Comparison of ENCODE assay signal across 8 mouse cellular contexts in the genomic region with DNA sequence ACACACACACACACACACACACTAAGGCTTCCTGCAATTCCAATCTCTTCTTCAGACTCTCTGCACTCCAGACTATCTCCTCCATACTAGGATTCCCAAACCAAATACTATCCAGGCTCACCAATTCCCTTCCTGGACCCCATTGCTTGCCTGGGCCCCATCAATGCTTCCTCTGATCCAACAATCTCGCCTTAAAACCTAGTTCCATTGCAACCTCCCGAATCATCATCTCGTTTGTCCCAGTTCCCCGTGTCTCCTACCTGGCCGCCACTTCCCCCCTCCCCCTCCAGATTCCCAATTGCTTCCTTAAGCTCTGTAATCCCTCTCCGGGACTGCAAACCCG. TPM values are rescaled to one million over a fixed set of nuclear protein-coding genes. Genes with fewer than 3 reads are reported as not detected.
DNase-seq lines count a peak whose midpoint lies in the region; ATAC-seq and TF ChIP-seq lines count a peak whose summit lies in the region.

No protein-coding gene starts in this region.

- H3K9me3 ChIP-seq in embryonic facial prominence, embryonic 11.5 days (replicated peaks; ENCODE audit: control insufficient read depth, low read length): no peaks in the 10 kb centered on the region
- no peaks in the 10 kb centered on the region for H3K9me3 ChIP-seq in hindbrain, postnatal 0 days (ENCODE audit: low read length)
- H3K9me3 ChIP-seq in midbrain, postnatal 0 days (ENCODE audit: low read length): no peaks in the 10 kb centered on the region

- peaks cover 8% of the 10 kb centered on the region for H3K4me1 ChIP-seq in embryonic facial prominence, embryonic 11.5 days (ENCODE audit: control insufficient read depth, insufficient read depth, low read length)
- peaks cover 20% of the 10 kb centered on the region for H3K4me1 ChIP-seq in hindbrain, postnatal 0 days (ENCODE audit: insufficient read depth, low read length)
- H3K4me1 ChIP-seq in midbrain, postnatal 0 days (ENCODE audit: insufficient read depth, low read length): peaks cover 22% of the 10 kb centered on the region

- WGBS in embryonic facial prominence, embryonic 11.5 days: 0% methylated on average over 7 of the region's 7 CpGs
- WGBS in hindbrain, postnatal 0 days: under 1% methylated on average over 7 of the region's 7 CpGs
- under 1% methylated on average over 7 of the region's 7 CpGs for WGBS in midbrain, postnatal 0 days

- H3K27me3 ChIP-seq in embryonic facial prominence, embryonic 11.5 days (ENCODE audit: control insufficient read depth, insufficient read depth, low read length): no peaks in the 10 kb centered on the region
- H3K27me3 ChIP-seq in hindbrain, postnatal 0 days (ENCODE audit: insufficient read depth, low read length): no peaks in the 10 kb centered on the region
- H3K27me3 ChIP-seq in midbrain, postnatal 0 days (ENCODE audit: insufficient read depth, low read length): no peaks in the 10 kb centered on the region

- peak overlapping the region; percentile 90 for H3K27ac ChIP-seq in layer of hippocampus, adult 2 months
- H3K27ac ChIP-seq in embryonic facial prominence, embryonic 11.5 days (replicated peaks; ENCODE audit: low read depth, low read length): peak overlapping the region; percentile 62
- H3K27ac ChIP-seq in hindbrain, postnatal 0 days: peak overlapping the region; percentile 88
- peak overlapping the region; percentile 88 for H3K27ac ChIP-seq in midbrain, postnatal 0 days (ENCODE audit: low read depth, low read length)

- ATAC-seq in embryonic facial prominence, embryonic 11.5 days (replicated peaks; ENCODE audit: insufficient number of reproducible peaks, low FRiP score, low TSS enrichment, low read depth): no peak
- ATAC-seq in hindbrain, postnatal 0 days: peak; percentile 1; the same call in 1 of the 2 replicates
- ATAC-seq in midbrain, postnatal 0 days (ENCODE audit: low FRiP score): no peak
- no peak for ATAC-seq in megakaryocyte-erythroid progenitor cell, adult 5-6 weeks (replicated peaks; ENCODE audit: low FRiP score, low TSS enrichment, poor library complexity, severe bottlenecking)

- TF ChIP-seq CTCF in layer of hippocampus, adult 2 months (conservative IDR thresholded peaks at IDR 0.05): no peak
- TF ChIP-seq CTCF in hindbrain, postnatal 0 days (IDR thresholded peaks at IDR 0.05; ENCODE audit: low read depth): no peak
- no peak for TF ChIP-seq CTCF in midbrain, postnatal 0 days (IDR thresholded peaks at IDR 0.05)

- intact Hi-C loops in left cerebral cortex, postnatal 25 days (cut with DNase I): loop anchor here (2.0 kb wide), 1 partner anchor 59 kb away; no protein-coding TSS in a partner anchor

- H3K4me2 ChIP-seq in embryonic facial prominence, embryonic 11.5 days (ENCODE audit: low read depth, low read length): peak overlapping the region; percentile 75
- H3K4me2 ChIP-seq in hindbrain, postnatal 0 days (ENCODE audit: low read depth, low read length): peak overlapping the region; percentile 83
- peak overlapping the region; percentile 91 for H3K4me2 ChIP-seq in midbrain, postnatal 0 days (ENCODE audit: low read depth, low read length, poor library complexity, severe bottlenecking)

- peak overlapping the region; percentile 98 for H3K4me3 ChIP-seq in layer of hippocampus, adult 2 months
- peak overlapping the region; percentile 98 for H3K4me3 ChIP-seq in embryonic facial prominence, embryonic 11.5 days (ENCODE audit: low read depth, low read length)
- peak overlapping the region; percentile 97 for H3K4me3 ChIP-seq in hindbrain, postnatal 0 days (ENCODE audit: low read length)
- H3K4me3 ChIP-seq in midbrain, postnatal 0 days (ENCODE audit: low read depth, low read length): peak overlapping the region; percentile 99

- peak overlapping the region; percentile 95 for H3K9ac ChIP-seq in embryonic facial prominence, embryonic 11.5 days (replicated peaks; ENCODE audit: low read length)
- H3K9ac ChIP-seq in hindbrain, postnatal 0 days (replicated peaks; ENCODE audit: low read length): peak overlapping the region; percentile 92
- peak overlapping the region; percentile 98 for H3K9ac ChIP-seq in midbrain, postnatal 0 days (replicated peaks; ENCODE audit: low read length, poor library complexity, severe bottlenecking)

- no peak for DNase-seq in layer of hippocampus, adult 2 months (ENCODE audit: low spot score in 2 of 2)
- DNase-seq in layer of hippocampus, postnatal 10 days (ENCODE audit: low spot score in 2 of 2): no peak
- peak; percentile 36 for DNase-seq in embryonic facial prominence, embryonic 11.5 days (ENCODE audit: low spot score)
- peak; percentile 28 for DNase-seq in hindbrain, postnatal 0 days (ENCODE audit: low spot score)
- no peak for DNase-seq in midbrain, postnatal 0 days (ENCODE audit: low spot score)
- no peak for DNase-seq in thymus, postnatal 4 days
- no peak for DNase-seq in left cerebral cortex, postnatal 25 days (ENCODE audit: low spot score in 2 of 2)

- H3K36me3 ChIP-seq in embryonic facial prominence, embryonic 11.5 days (replicated peaks; ENCODE audit: control insufficient read depth, insufficient read depth, low read depth, low read length): no peaks in the 10 kb centered on the region
- no peaks in the 10 kb centered on the region for H3K36me3 ChIP-seq in hindbrain, postnatal 0 days (ENCODE audit: insufficient read depth, low read length)
- H3K36me3 ChIP-seq in midbrain, postnatal 0 days (ENCODE audit: insufficient read depth, low read length): no peaks in the 10 kb centered on the region

RNA-seq across cellular contexts. Expression of gene Actn4, which starts 0.6 kb away (rescaled TPM):
- 100 to 1,000 TPM; 131 to 134 TPM for total RNA-seq in layer of hippocampus, adult 2 months (2021)
- total RNA-seq in layer of hippocampus, postnatal 10 days (2021): 100 to 1,000 TPM; 128 to 129 TPM
- polyA plus RNA-seq in embryonic facial prominence, embryonic 11.5 days (2014; fragmentation: Nextera tagmentation; extraction: Ambion mirVana): 190 and 201 TPM in 2 replicates
- 81.3 and 85.7 TPM in 2 replicates for total RNA-seq in hindbrain, postnatal 0 days (2014; rRNA removed)
- 114 and 115 TPM in 2 replicates for polyA plus RNA-seq in hindbrain, postnatal 0 days (2015; fragmentation: Nextera tagmentation; extraction: Ambion mirVana)
- total RNA-seq in midbrain, postnatal 0 days (2014; rRNA removed): 74.7 and 86.9 TPM in 2 replicates
- 101 and 105 TPM in 2 replicates for polyA plus RNA-seq in midbrain, postnatal 0 days (2015; fragmentation: Nextera tagmentation; extraction: Ambion mirVana)
- 93.1 and 106 TPM in 2 replicates for total RNA-seq in megakaryocyte-erythroid progenitor cell, adult 5-6 weeks (2014; fragmentation: Nextera tagmentation)
- total RNA-seq in megakaryocyte-erythroid progenitor cell, adult 5-6 weeks (2017): 41.1 and 51.7 TPM in 2 replicates
- 100 to 1,000 TPM; 190 to 202 TPM for total RNA-seq in left cerebral cortex, postnatal 25 days (2021)

RNA-seq across cellular contexts. Expression of gene Eif3k, which starts 20.1 kb away (rescaled TPM):
- 100 to 1,000 TPM; 198 to 202 TPM for total RNA-seq in layer of hippocampus, adult 2 months (2021)
- 100 to 1,000 TPM; 177 to 178 TPM for total RNA-seq in layer of hippocampus, postnatal 10 days (2021)
- 439 and 446 TPM in 2 replicates for polyA plus RNA-seq in embryonic facial prominence, embryonic 11.5 days (2014; fragmentation: Nextera tagmentation; extraction: Ambion mirVana)
- 347 and 472 TPM in 2 replicates for total RNA-seq in hindbrain, postnatal 0 days (2014; rRNA removed)
- 309 TPM in 2 replicates for polyA plus RNA-seq in hindbrain, postnatal 0 days (2015; fragmentation: Nextera tagmentation; extraction: Ambion mirVana)
- total RNA-seq in midbrain, postnatal 0 days (2014; rRNA removed): 405 and 482 TPM in 2 replicates
- 292 and 309 TPM in 2 replicates for polyA plus RNA-seq in midbrain, postnatal 0 days (2015; fragmentation: Nextera tagmentation; extraction: Ambion mirVana)
- total RNA-seq in megakaryocyte-erythroid progenitor cell, adult 5-6 weeks (2014; fragmentation: Nextera tagmentation): 499 and 586 TPM in 2 replicates
- total RNA-seq in megakaryocyte-erythroid progenitor cell, adult 5-6 weeks (2017): 360 and 454 TPM in 2 replicates
- 100 to 1,000 TPM; 175 to 185 TPM for total RNA-seq in left cerebral cortex, postnatal 25 days (2021)

RNA-seq across cellular contexts. Expression of gene Map4k1, which starts 20.3 kb away (rescaled TPM):
- total RNA-seq in layer of hippocampus, adult 2 months (2021): 1 to 10 TPM in 1 of 2 experiments, under 1 TPM in 1; 0.90 to 1.8 TPM
- total RNA-seq in layer of hippocampus, postnatal 10 days (2021): 1 to 10 TPM; 4.6 to 5.8 TPM
- 6.4 and 8.1 TPM in 2 replicates for polyA plus RNA-seq in embryonic facial prominence, embryonic 11.5 days (2014; fragmentation: Nextera tagmentation; extraction: Ambion mirVana)
- total RNA-seq in hindbrain, postnatal 0 days (2014; rRNA removed): 4.1 and 5.8 TPM in 2 replicates
- 12.5 and 15.0 TPM in 2 replicates for polyA plus RNA-seq in hindbrain, postnatal 0 days (2015; fragmentation: Nextera tagmentation; extraction: Ambion mirVana)
- 5.6 and 17.4 TPM in 2 replicates for total RNA-seq in midbrain, postnatal 0 days (2014; rRNA removed)
- polyA plus RNA-seq in midbrain, postnatal 0 days (2015; fragmentation: Nextera tagmentation; extraction: Ambion mirVana): 18.2 and 21.0 TPM in 2 replicates
- 64.1 and 76.8 TPM in 2 replicates for total RNA-seq in megakaryocyte-erythroid progenitor cell, adult 5-6 weeks (2014; fragmentation: Nextera tagmentation)
- 42.6 and 47.9 TPM in 2 replicates for total RNA-seq in megakaryocyte-erythroid progenitor cell, adult 5-6 weeks (2017)
- 1 to 10 TPM; 1.7 to 1.8 TPM for total RNA-seq in left cerebral cortex, postnatal 25 days (2021)

Comparison
In these comparisons a context has a peak if more than half of its experiments do, and no peak if none do; other contexts are left out.
1. DNase-seq: peak in embryonic facial prominence, embryonic 11.5 days (single experiment) and hindbrain, postnatal 0 days (single experiment); none in layer of hippocampus, adult 2 months (0 of 2), layer of hippocampus, postnatal 10 days (0 of 2), midbrain, postnatal 0 days (single experiment), thymus, postnatal 4 days (single experiment) and left cerebral cortex, postnatal 25 days (0 of 2).
2. Peak in every context shown above with its lines, with median percentiles within 50 percentile points of each other: H3K27ac ChIP-seq, H3K4me3 ChIP-seq, H3K4me2 ChIP-seq and H3K9ac ChIP-seq.